Mouse (Mus musculus) kidney, embryonic 15.5 days (tissue): ENCODE results near the gene Ppp1r12a. TPM values are rescaled to one million over a fixed set of nuclear protein-coding genes. Genes with fewer than 3 reads are reported as not detected.
A peak's percentile ranks its signal among the peaks of the same experiment; 100 is the strongest.

Experiments used
- ATAC-seq: fragments of 200-750 bp; cut with Nextera tagmentation; replicated peaks from 2 replicates; pipeline ENCODE4 v1.8.0; 2017; ENCODE audit warnings: moderate TSS enrichment; ENCODE audit not compliant: low FRiP score
- H3K27ac ChIP-seq: fragments of 300-500 bp; sonication (generic); 2 replicates; pipeline ENCODE4 v1.5.1; 2015; ENCODE audit warnings: mild to moderate bottlenecking, inconsistent platforms
- H3K27me3 ChIP-seq: fragments of 300-500 bp; sonication (generic); 2 replicates; pipeline ENCODE4 v1.6.1; 2015; ENCODE audit warnings: inconsistent platforms
- H3K36me3 ChIP-seq: fragments of 300-500 bp; sonication (generic); 2 replicates; pipeline ENCODE4 v1.6.1; 2015; ENCODE audit warnings: inconsistent platforms
- H3K4me1 ChIP-seq: fragments of 300-500 bp; sonication (generic); 2 replicates; pipeline ENCODE4 v1.6.1; 2015; ENCODE audit warnings: inconsistent platforms
- H3K4me2 ChIP-seq: fragments of 300-500 bp; sonication (generic); 2 replicates; pipeline ENCODE4 v1.6.1; 2015; ENCODE audit warnings: moderate library complexity, mild to moderate bottlenecking, inconsistent platforms
- H3K4me3 ChIP-seq: fragments of 300-500 bp; sonication (generic); replicated peaks from 2 replicates; pipeline ENCODE4 v1.5.1; 2015; ENCODE audit warnings: mild to moderate bottlenecking, inconsistent platforms
- H3K9ac ChIP-seq: fragments of 300-500 bp; sonication (generic); 2 replicates; pipeline ENCODE4 v1.6.1; 2015; ENCODE audit warnings: mild to moderate bottlenecking, inconsistent platforms
- H3K9me3 ChIP-seq: fragments of 300-500 bp; sonication (generic); replicated peaks from 2 replicates; pipeline ENCODE4 v1.6.1; 2016; ENCODE audit warnings: inconsistent platforms
- WGBS: fragments of 180-500 bp; shearing (Covaris S2); methylation state at CpG from one replicate; pipeline ENCODE4 v1.1.7; 2015; ENCODE audit warnings: mixed read lengths; 5-methylcytosine and 5-hydroxymethylcytosine counted together
- polyA plus RNA-seq: library from polyadenylated mRNA; unstranded; fragments of >200 nt; fragmentation: Nextera tagmentation; extraction: Ambion mirVana; gene quantifications from 2 replicates; pipeline ENCODE4 v1.2.1, GENCODE M21; 2015

The Ppp1r12a gene
- polyA plus RNA-seq, 1 experiment from 2014 or later: 94.4 TPM

GRCm38 (mm10) chr10:108184763-108185162 is 22.8 kb downstream of the Ppp1r12a start:
- H3K27ac ChIP-seq: 0 out of 2 replicates have a peak overlapping the region, but pooled peaks have one; percentile 22
- 0 out of 2 replicates have a peak, but pooled peaks cover 6% of the 10 kb centered on the region for H3K4me1 ChIP-seq
- peaks cover 4% of the 10 kb centered on the region; the same call in 1 of the 2 replicates for H3K36me3 ChIP-seq
- H3K4me3 ChIP-seq: no peak overlapping the region
- H3K9me3 ChIP-seq: no peaks in the 10 kb centered on the region
- H3K4me2 ChIP-seq: no peak overlapping the region
- no peak overlapping the region for H3K9ac ChIP-seq
- 58% methylated on average over 8 of the region's 8 CpGs for WGBS
- H3K27me3 ChIP-seq: no peaks in the 10 kb centered on the region
- no peak for ATAC-seq

- peaks cover 4% of the 10 kb centered on the region; the same call in 1 of the 2 replicates for H3K36me3 ChIP-seq
- H3K9ac ChIP-seq: no peak overlapping the region
- ATAC-seq: no peak
- H3K4me2 ChIP-seq: no peak overlapping the region
- H3K27ac ChIP-seq: no peak overlapping the region
- H3K4me1 ChIP-seq: 0 out of 2 replicates have a peak, but pooled peaks cover 6% of the 10 kb centered on the region
- H3K4me3 ChIP-seq: no peak overlapping the region
- H3K9me3 ChIP-seq: no peaks in the 10 kb centered on the region
- H3K27me3 ChIP-seq: no peaks in the 10 kb centered on the region
- WGBS: 88% methylated on average over 3 of the region's 3 CpGs
Observed at GRCm38 (mm10) chr10:108185265-108185664, 23.3 kb downstream of the Ppp1r12a start.

GRCm38 (mm10) chr10:108189303-108189702 is 27.3 kb downstream of the Ppp1r12a start:
- Histone ChIP-seq H3K9ac (no peak overlapping the region), H3K9me3 (no peaks in the 10 kb centered on the region), H3K36me3 (peaks cover 4% of the 10 kb centered on the region; the same call in 1 of the 2 replicates), H3K4me3 (no peak overlapping the region), H3K4me2 (no peak overlapping the region), H3K4me1 (0 out of 2 replicates have a peak, but pooled peaks cover 4% of the 10 kb centered on the region), H3K27ac (no peak overlapping the region), H3K27me3 (no peaks in the 10 kb centered on the region)
- no peak for ATAC-seq
- WGBS: 82% methylated on average over 2 of the region's 2 CpGs

- H3K27ac ChIP-seq: no peak overlapping the region
- peaks cover 4% of the 10 kb centered on the region; the same call in 1 of the 2 replicates for H3K36me3 ChIP-seq
- 82% methylated on average over 3 of the region's 3 CpGs for WGBS
- no peak overlapping the region for H3K9ac ChIP-seq
- no peak for ATAC-seq
- H3K4me1 ChIP-seq: no peaks in the 10 kb centered on the region
- no peak overlapping the region for H3K4me3 ChIP-seq
- no peaks in the 10 kb centered on the region for H3K27me3 ChIP-seq
- no peak overlapping the region for H3K4me2 ChIP-seq
- H3K9me3 ChIP-seq: no peaks in the 10 kb centered on the region
Observed at GRCm38 (mm10) chr10:108189986-108190385, 28.0 kb downstream of the Ppp1r12a start.

- no peak overlapping the region for H3K4me3 ChIP-seq
- no peaks in the 10 kb centered on the region for H3K4me1 ChIP-seq
- no peak overlapping the region for H3K27ac ChIP-seq
- H3K36me3 ChIP-seq: peaks cover 4% of the 10 kb centered on the region; the same call in 1 of the 2 replicates
- H3K9ac ChIP-seq: no peak overlapping the region
- no peak for ATAC-seq
- H3K9me3 ChIP-seq: no peaks in the 10 kb centered on the region
- H3K4me2 ChIP-seq: no peak overlapping the region
- H3K27me3 ChIP-seq: no peaks in the 10 kb centered on the region
Observed at GRCm38 (mm10) chr10:108190626-108191025, 28.6 kb downstream of the Ppp1r12a start.

- Histone ChIP-seq H3K9me3 (no peaks in the 10 kb centered on the region), H3K4me3 (no peak overlapping the region), H3K27me3 (no peaks in the 10 kb centered on the region), H3K36me3 (peaks cover 4% of the 10 kb centered on the region; the same call in 1 of the 2 replicates), H3K27ac (no peak overlapping the region), H3K4me1 (no peaks in the 10 kb centered on the region), H3K9ac (no peak overlapping the region), H3K4me2 (no peak overlapping the region)
- no peak for ATAC-seq
- 80% methylated on average over 8 of the region's 8 CpGs for WGBS
Observed at GRCm38 (mm10) chr10:108191381-108191787, 29.4 kb downstream of the Ppp1r12a start.

GRCm38 (mm10) chr10:108192306-108192705 is 30.3 kb downstream of the Ppp1r12a start:
- Histone ChIP-seq H3K4me3 (no peak overlapping the region), H3K9me3 (no peaks in the 10 kb centered on the region), H3K4me1 (no peaks in the 10 kb centered on the region), H3K9ac (no peak overlapping the region), H3K36me3 (peaks cover 4% of the 10 kb centered on the region; the same call in 1 of the 2 replicates), H3K27ac (no peak overlapping the region), H3K4me2 (no peak overlapping the region), H3K27me3 (no peaks in the 10 kb centered on the region)
- ATAC-seq: no peak
- 74% methylated on average over 2 of the region's 2 CpGs for WGBS

- WGBS: 95% methylated on average over 2 of the region's 2 CpGs
- H3K9me3 ChIP-seq: no peaks in the 10 kb centered on the region
- no peak overlapping the region for H3K9ac ChIP-seq
- no peak overlapping the region for H3K27ac ChIP-seq
- H3K4me2 ChIP-seq: no peak overlapping the region
- no peaks in the 10 kb centered on the region for H3K27me3 ChIP-seq
- no peak overlapping the region for H3K4me3 ChIP-seq
- H3K4me1 ChIP-seq: no peaks in the 10 kb centered on the region
- H3K36me3 ChIP-seq: peaks cover 10% of the 10 kb centered on the region; the same call in 1 of the 2 replicates
- no peak for ATAC-seq
Observed at GRCm38 (mm10) chr10:108196124-108196523, 34.1 kb downstream of the Ppp1r12a start.

- no peak overlapping the region for H3K27ac ChIP-seq
- no peaks in the 10 kb centered on the region for H3K4me1 ChIP-seq
- no peak overlapping the region for H3K4me3 ChIP-seq
- no peak overlapping the region for H3K4me2 ChIP-seq
- WGBS: 93% methylated on average over 1 of the region's 1 CpGs
- peaks cover 10% of the 10 kb centered on the region; the same call in 1 of the 2 replicates for H3K36me3 ChIP-seq
- ATAC-seq: no peak
- no peaks in the 10 kb centered on the region for H3K27me3 ChIP-seq
- no peaks in the 10 kb centered on the region for H3K9me3 ChIP-seq
- H3K9ac ChIP-seq: no peak overlapping the region
Observed at GRCm38 (mm10) chr10:108197498-108197897, 35.5 kb downstream of the Ppp1r12a start.

GRCm38 (mm10) chr10:108198945-108199344 is 37.0 kb downstream of the Ppp1r12a start:
- no peak overlapping the region for H3K9ac ChIP-seq
- no peaks in the 10 kb centered on the region for H3K9me3 ChIP-seq
- ATAC-seq: no peak
- H3K4me1 ChIP-seq: no peaks in the 10 kb centered on the region
- 96% methylated on average over 2 of the region's 2 CpGs for WGBS
- H3K27me3 ChIP-seq: no peaks in the 10 kb centered on the region
- H3K4me2 ChIP-seq: no peak overlapping the region
- no peak overlapping the region for H3K4me3 ChIP-seq
- H3K27ac ChIP-seq: no peak overlapping the region
- peaks cover 15% of the 10 kb centered on the region; the same call in 1 of the 2 replicates for H3K36me3 ChIP-seq

GRCm38 (mm10) chr10:108202126-108202525 is 40.1 kb downstream of the Ppp1r12a start:
- Histone ChIP-seq H3K36me3 (peaks cover 28% of the 10 kb centered on the region), H3K9me3 (no peaks in the 10 kb centered on the region), H3K4me2 (no peak overlapping the region), H3K27me3 (no peaks in the 10 kb centered on the region), H3K4me3 (no peak overlapping the region), H3K27ac (no peak overlapping the region), H3K4me1 (no peaks in the 10 kb centered on the region), H3K9ac (no peak overlapping the region)
- ATAC-seq: no peak
- WGBS: 85% methylated on average over 4 of the region's 4 CpGs

- no peak for ATAC-seq
- no peaks in the 10 kb centered on the region for H3K27me3 ChIP-seq
- no peak overlapping the region for H3K4me2 ChIP-seq
Observed at GRCm38 (mm10) chr10:108203440-108203839, 41.4 kb downstream of the Ppp1r12a start.

GRCm38 (mm10) chr10:108209396-108209795 is 47.4 kb downstream of the Ppp1r12a start:
- Histone ChIP-seq H3K27me3 (no peaks in the 10 kb centered on the region), H3K36me3 (peaks cover 15% of the 10 kb centered on the region), H3K27ac (no peak overlapping the region), H3K9me3 (no peaks in the 10 kb centered on the region), H3K4me2 (no peak overlapping the region), H3K9ac (no peak overlapping the region), H3K4me1 (no peaks in the 10 kb centered on the region), H3K4me3 (no peak overlapping the region)
- WGBS: 79% methylated on average over 5 of the region's 5 CpGs
- ATAC-seq: no peak

More at GRCm38 (mm10) chr10:108203440-108203839, 41.4 kb downstream of the Ppp1r12a start:
- no peaks in the 10 kb centered on the region for H3K9me3 ChIP-seq
- no peak overlapping the region for H3K9ac ChIP-seq
- H3K4me1 ChIP-seq: no peaks in the 10 kb centered on the region
- no peak overlapping the region for H3K27ac ChIP-seq
- no peak overlapping the region for H3K4me3 ChIP-seq
- H3K36me3 ChIP-seq: peaks cover 28% of the 10 kb centered on the region
